Mouse (Mus musculus) G1E (cell line): ENCODE measurements around the gene Fmo6. TPM values are rescaled to one million over a fixed set of nuclear protein-coding genes. Genes with fewer than 3 reads are reported as not detected.

ENCODE experiments used
- ATAC-seq: 2 replicates; pipeline ENCODE4 v1.8.0; 2016; ENCODE audit warnings: mild to moderate bottlenecking; ENCODE audit not compliant: insufficient number of reproducible peaks, poor library complexity, low FRiP score, severe bottlenecking; ENCODE audit errors: extremely low read depth
- DNase-seq: peaks from one replicate; pipeline ENCODE4 v3.0.0; 2012; ENCODE audit warnings: low spot score
- H3K27me3 ChIP-seq: 2 replicates; pipeline ENCODE4 v1.6.1; 2012; ENCODE audit warnings: mild to moderate bottlenecking, low read length, inconsistent platforms; ENCODE audit not compliant: insufficient read depth
- H3K36me3 ChIP-seq: replicated peaks from 2 replicates; pipeline ENCODE3; 2012; ENCODE audit warnings: mild to moderate bottlenecking, inconsistent platforms
- H3K4me1 ChIP-seq: 2 replicates; pipeline ENCODE4 v1.6.1; 2012; ENCODE audit warnings: low read depth, low read length, inconsistent platforms, mixed read lengths; ENCODE audit not compliant: insufficient read depth
- H3K4me3 ChIP-seq: 2 replicates; pipeline ENCODE4 v1.5.1; 2012; ENCODE audit warnings: low read depth, mild to moderate bottlenecking, inconsistent platforms, low read length, moderate library complexity, mixed read lengths
- H3K9me3 ChIP-seq: replicated peaks from 2 replicates; pipeline ENCODE4 v1.6.1; 2012; ENCODE audit warnings: inconsistent platforms
- CTCF ChIP-seq: IDR thresholded peaks from 2 replicates; pipeline ENCODE4 v1.5.1; 2012; ENCODE audit warnings: low read depth, low read length, inconsistent platforms, mixed read lengths
- GATA1 ChIP-seq: IDR thresholded peaks from 2 replicates; pipeline ENCODE4 v1.6.1; 2012; ENCODE audit warnings: borderline replicate concordance, low read length, inconsistent platforms, mixed read lengths
- GATA2 ChIP-seq: IDR thresholded peaks from 2 replicates; pipeline ENCODE4 v1.6.1; 2012; ENCODE audit warnings: low read depth, low read length, inconsistent platforms, borderline replicate concordance
- POLR2AphosphoS5 ChIP-seq: IDR thresholded peaks from 2 replicates; pipeline ENCODE4 v1.6.1; 2012; ENCODE audit warnings: low read depth, low read length, inconsistent platforms; ENCODE audit not compliant: insufficient replicate concordance
- TAL1 ChIP-seq: conservative IDR thresholded peaks from 2 replicates; pipeline ENCODE4 v1.6.1; 2012; ENCODE audit warnings: low read depth, low read length, inconsistent platforms, mixed read lengths
- polyA plus RNA-seq: library from polyadenylated mRNA; stranded (reverse); fragments of >175 nt; gene quantifications from 2 replicates; pipeline ENCODE4 v1.2.3, GENCODE M21; 2012
- total RNA-seq, 2 experiments: library from RNA; stranded (forward) in 1 of 2; stranded (reverse) in 1 of 2; fragments of 200-1000 nt in 1 of 2; fragments of >200 nt in 1 of 2; fragmentation: Nextera tagmentation in 1 of 2; gene quantifications; 2 replicates each; pipeline ENCODE4 v1.2.3; 2014 to 2017

The Fmo6 gene
- total and polyA plus RNA-seq, 3 experiments = 0.11 TPM; not detected in 2

DNA sequence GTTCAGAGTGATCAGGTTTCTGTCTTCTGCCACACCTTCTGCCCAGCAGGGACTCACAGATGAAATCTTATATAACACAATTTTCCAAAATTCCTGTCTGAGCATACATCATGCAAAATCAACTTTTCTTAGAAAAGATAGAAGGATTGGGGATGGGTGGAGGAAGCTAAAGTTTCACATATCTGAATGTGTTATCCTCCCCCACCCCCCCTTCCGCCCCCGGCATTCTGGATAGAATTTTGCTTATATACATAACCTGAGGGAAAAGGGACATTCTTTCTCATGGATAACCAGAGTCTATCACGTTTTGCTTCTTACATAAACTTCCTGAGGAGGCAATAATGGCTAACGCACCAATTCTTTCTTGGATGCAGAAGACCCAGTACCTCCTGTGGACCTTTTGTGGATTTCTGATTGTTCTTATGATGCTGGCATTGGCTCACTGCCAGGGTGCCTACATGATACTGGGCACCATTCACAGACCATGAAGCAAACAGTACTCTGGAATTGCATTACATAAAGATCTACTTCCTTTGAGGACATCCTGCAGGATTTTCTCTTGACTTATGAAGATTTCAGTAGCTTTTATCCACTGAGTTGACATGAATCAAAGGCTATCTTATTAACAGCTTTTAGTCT, 2.8 kb downstream of the Fmo6 start:
- peaks cover 4% of the 10 kb centered on the region; the same call in 1 of the 2 replicates for H3K27me3 ChIP-seq

DNA sequence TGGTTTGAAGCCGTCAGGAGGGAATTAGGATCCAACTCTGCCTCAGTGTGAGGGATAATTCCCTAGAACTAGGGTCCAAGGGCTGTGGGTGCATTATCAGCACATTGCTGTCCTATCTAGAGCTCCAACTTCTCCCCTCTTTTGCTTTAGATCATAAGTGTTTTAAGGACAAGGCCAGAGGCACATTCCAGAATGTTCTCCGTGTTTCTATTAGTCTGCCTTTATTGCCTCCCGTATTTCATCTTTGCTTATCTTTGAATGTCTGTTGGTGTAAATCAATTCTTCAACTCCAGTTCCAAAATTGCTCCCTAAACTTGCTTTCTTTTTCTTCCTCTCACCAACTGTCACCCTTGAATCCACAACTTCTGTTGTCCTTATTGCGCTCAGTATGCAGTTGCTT, 4.9 kb downstream of the Fmo6 start:
- H3K36me3 ChIP-seq = no peaks in the 10 kb centered on the region
- no peaks in the 10 kb centered on the region for H3K9me3 ChIP-seq
- TF ChIP-seq GATA1 = no peak
- no peak for TF ChIP-seq TAL1
- no peak for TF ChIP-seq GATA2
- no peak for TF ChIP-seq POLR2AphosphoS5
- no peak for ATAC-seq
- H3K4me1 ChIP-seq = no peaks in the 10 kb centered on the region
- DNase-seq = no peak
- H3K27me3 ChIP-seq = peaks cover 4% of the 10 kb centered on the region; the same call in 1 of the 2 replicates
- H3K4me3 ChIP-seq = no peak overlapping the region

More for the DNA sequence above, 2.8 kb downstream of the Fmo6 start:
- Histone ChIP-seq H3K9me3 (no peaks in the 10 kb centered on the region), H3K4me1 (no peaks in the 10 kb centered on the region), H3K4me3 (no peak overlapping the region), H3K36me3 (no peaks in the 10 kb centered on the region)
- TF ChIP-seq POLR2AphosphoS5 = no peak
- no peak for TF ChIP-seq CTCF
- no peak for TF ChIP-seq TAL1
- TF ChIP-seq GATA1 = no peak
- no peak for TF ChIP-seq GATA2
- DNase-seq (no peak), ATAC-seq (no peak)

DNA sequence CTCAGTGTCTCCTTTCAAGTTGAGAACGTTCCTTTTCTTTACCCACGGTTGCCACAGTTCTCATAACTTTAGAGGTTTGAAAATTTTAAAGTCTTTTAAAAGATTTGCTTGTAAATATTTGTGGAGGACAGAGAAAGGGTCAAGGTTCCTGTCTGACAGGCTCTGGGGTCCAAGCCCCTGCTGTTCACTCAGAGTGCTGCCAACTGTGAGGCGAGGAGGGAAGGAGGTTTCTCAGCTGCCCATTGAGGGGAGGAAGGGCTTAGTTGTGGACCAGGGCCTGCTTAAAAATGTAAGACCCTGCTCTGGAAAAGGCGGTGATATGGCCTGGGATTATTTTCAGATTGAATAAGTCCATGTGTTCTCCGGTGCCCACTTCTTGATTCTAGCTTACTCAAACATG, 5.4 kb downstream of the Fmo6 start:
- ATAC-seq (no peak), DNase-seq (no peak)
- Histone ChIP-seq H3K9me3 (no peaks in the 10 kb centered on the region), H3K4me1 (no peaks in the 10 kb centered on the region), H3K36me3 (no peaks in the 10 kb centered on the region), H3K4me3 (no peak overlapping the region), H3K27me3 (peaks cover 6% of the 10 kb centered on the region; the same call in 1 of the 2 replicates)
- no peak for TF ChIP-seq CTCF
- TF ChIP-seq GATA1 = no peak
- TF ChIP-seq GATA2 = no peak
- TF ChIP-seq TAL1 = no peak
- no peak for TF ChIP-seq POLR2AphosphoS5

DNA sequence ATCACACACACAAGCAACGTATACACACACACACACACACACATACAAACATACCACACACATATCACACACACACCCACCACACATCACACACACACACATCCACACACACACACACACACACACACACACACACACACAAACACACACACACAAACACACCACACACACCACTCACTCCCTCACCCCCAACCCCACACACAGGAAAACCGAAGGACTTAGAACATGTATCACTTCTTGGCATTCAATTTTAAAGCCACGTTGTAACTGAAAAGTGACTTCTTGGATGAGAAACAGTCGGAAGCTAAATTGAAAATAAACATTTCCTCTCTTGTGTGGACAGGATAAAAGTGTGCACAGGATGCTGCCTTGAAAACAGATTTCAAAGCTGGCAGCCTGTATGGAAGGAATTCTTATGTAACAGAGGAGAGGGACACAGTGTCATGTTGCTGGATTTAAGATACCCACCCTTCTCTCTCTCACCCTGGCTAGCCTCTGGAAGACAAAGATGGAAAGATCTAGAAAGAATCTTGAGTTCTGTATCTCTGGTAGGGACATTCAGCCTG, 5.9 kb downstream of the Fmo6 start:
- no peak for ATAC-seq
- Histone ChIP-seq H3K4me3 (no peak overlapping the region), H3K9me3 (no peaks in the 10 kb centered on the region), H3K27me3 (peaks cover 6% of the 10 kb centered on the region; the same call in 1 of the 2 replicates), H3K4me1 (no peaks in the 10 kb centered on the region), H3K36me3 (no peaks in the 10 kb centered on the region)
- no peak for TF ChIP-seq GATA2
- TF ChIP-seq CTCF = no peak
- no peak for TF ChIP-seq POLR2AphosphoS5
- no peak for TF ChIP-seq TAL1
- TF ChIP-seq GATA1 = no peak
- no peak for DNase-seq

DNA sequence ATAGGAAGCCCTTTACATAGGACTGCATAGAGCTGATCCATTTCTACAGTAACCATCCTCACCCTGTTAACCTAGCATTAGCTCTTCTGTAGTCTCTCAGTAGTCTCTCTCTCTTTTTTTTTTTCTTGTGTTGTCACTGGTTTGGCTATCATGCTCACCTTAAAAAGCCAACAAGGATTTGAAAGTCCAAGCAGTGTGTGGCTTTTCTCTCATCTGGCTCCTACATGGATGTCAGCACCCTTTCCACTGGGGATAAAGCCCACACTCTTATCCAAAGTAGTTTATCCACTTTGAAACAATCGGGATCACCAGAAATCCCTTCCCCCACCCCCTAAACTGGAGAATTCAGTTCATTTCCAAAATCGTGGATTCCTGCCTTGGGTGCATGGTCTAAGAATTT, 6.7 kb downstream of the Fmo6 start:
- TF ChIP-seq POLR2AphosphoS5 (no peak), TAL1 (no peak), GATA1 (no peak), GATA2 (no peak), CTCF (no peak)
- no peaks in the 10 kb centered on the region for H3K9me3 ChIP-seq
- peaks cover 6% of the 10 kb centered on the region; the same call in 1 of the 2 replicates for H3K27me3 ChIP-seq
- no peak for ATAC-seq
- H3K4me3 ChIP-seq = no peak overlapping the region
- H3K36me3 ChIP-seq = no peaks in the 10 kb centered on the region
- H3K4me1 ChIP-seq = no peaks in the 10 kb centered on the region
- DNase-seq = no peak

DNA sequence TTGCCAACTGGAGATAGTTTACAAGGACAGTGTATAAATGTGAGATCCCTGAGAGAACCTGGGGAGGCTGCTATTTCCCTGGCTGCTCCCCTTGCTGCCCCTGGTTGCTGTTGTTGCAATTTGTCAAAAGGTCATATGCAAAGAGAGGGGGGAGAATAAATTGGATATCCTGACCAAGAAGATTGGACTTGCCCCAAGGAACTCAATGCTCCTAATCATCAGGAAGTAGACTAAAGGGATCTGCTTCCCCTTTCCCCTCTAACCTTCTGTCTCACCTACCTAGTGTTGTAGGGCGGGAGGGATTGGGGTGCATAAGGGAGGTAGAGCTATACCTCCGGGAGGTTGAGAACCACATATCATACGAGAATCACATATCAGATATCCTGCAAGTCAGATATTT, 8.2 kb downstream of the Fmo6 start:
- no peaks in the 10 kb centered on the region for H3K9me3 ChIP-seq
- no peak overlapping the region for H3K4me3 ChIP-seq
- H3K36me3 ChIP-seq = no peaks in the 10 kb centered on the region
- TF ChIP-seq GATA1 (no peak), CTCF (no peak), POLR2AphosphoS5 (no peak), TAL1 (no peak), GATA2 (no peak)
- ATAC-seq = no peak
- no peak for DNase-seq
- peaks cover 6% of the 10 kb centered on the region; the same call in 1 of the 2 replicates for H3K27me3 ChIP-seq
- H3K4me1 ChIP-seq = no peaks in the 10 kb centered on the region
